ENCODE assay signal across 10 mouse cellular contexts in genomic region chr15:21008969-21009368, GRCm38 (mm10).
DNase-seq lines count a peak whose midpoint lies in the region; ATAC-seq and TF ChIP-seq lines count a peak whose summit lies in the region.
"Had no signal": no experiment of that assay in that cellular context is flagged by ENCODE, and none has a peak within 500 bp of the region (broad histone marks: within the 10 kb centered on the region; RNA-seq: fewer than 3 reads in every experiment).

No protein-coding gene starts in this region.

- H3K27ac ChIP-seq in forebrain, embryonic 11.5 days (ENCODE audit: low read depth, low read length): no peak overlapping the region
- no peak overlapping the region for H3K27ac ChIP-seq in forebrain, embryonic 10.5 days
- H3K27ac ChIP-seq in hindbrain, embryonic 10.5 days: no peak overlapping the region
- no peak overlapping the region for H3K27ac ChIP-seq in midbrain, postnatal 0 days (ENCODE audit: low read depth, low read length)

- no peak for DNase-seq in forebrain, embryonic 11.5 days (ENCODE audit: low spot score)
- DNase-seq in forebrain, embryonic 10.5 days (ENCODE audit: extremely low spot score, low spot score): no peak
- peak; percentile 5 for DNase-seq in retina, embryonic 14.5 days (ENCODE audit: low spot score)
- DNase-seq in retina, postnatal 1 day: no peak
- peak; percentile 7 for DNase-seq in hindbrain, embryonic 10.5 days (ENCODE audit: low spot score)
- DNase-seq in midbrain, postnatal 0 days (ENCODE audit: low spot score): peak; percentile 54
- DNase-seq in urinary bladder, adult 2 months (ENCODE audit: low spot score): no peak
- DNase-seq in urinary bladder, postnatal 25 days (ENCODE audit: low spot score): no peak
- DNase-seq: cerebellum, adult 11-12 months had no signal

- no peak for TF ChIP-seq CTCF in midbrain, postnatal 0 days (IDR thresholded peaks at IDR 0.05)

- H3K27me3 ChIP-seq in forebrain, embryonic 11.5 days (ENCODE audit: control insufficient read depth, insufficient read depth, low read length): no peaks in the 10 kb centered on the region
- no peaks in the 10 kb centered on the region for H3K27me3 ChIP-seq in forebrain, embryonic 10.5 days (ENCODE audit: poor library complexity, severe bottlenecking)
- no peaks in the 10 kb centered on the region for H3K27me3 ChIP-seq in hindbrain, embryonic 10.5 days (ENCODE audit: insufficient read depth, poor library complexity, severe bottlenecking)
- no peaks in the 10 kb centered on the region for H3K27me3 ChIP-seq in midbrain, postnatal 0 days (ENCODE audit: insufficient read depth, low read length)

- H3K4me3 ChIP-seq in forebrain, embryonic 11.5 days (ENCODE audit: low read depth, low read length): no peak overlapping the region
- no peak overlapping the region for H3K4me3 ChIP-seq in forebrain, embryonic 10.5 days
- no peak overlapping the region for H3K4me3 ChIP-seq in hindbrain, embryonic 10.5 days
- no peak overlapping the region for H3K4me3 ChIP-seq in midbrain, postnatal 0 days (ENCODE audit: low read depth, low read length)

- no peak overlapping the region for H3K4me2 ChIP-seq in forebrain, embryonic 11.5 days (ENCODE audit: low read depth, low read length, severe bottlenecking)
- H3K4me2 ChIP-seq in midbrain, postnatal 0 days (ENCODE audit: low read depth, low read length, poor library complexity, severe bottlenecking): no peak overlapping the region

- WGBS in forebrain, embryonic 11.5 days: 54% methylated on average over 3 of the region's 3 CpGs
- WGBS in forebrain, embryonic 10.5 days: 69% methylated on average over 3 of the region's 3 CpGs
- WGBS in hindbrain, embryonic 10.5 days: 47% methylated on average over 3 of the region's 3 CpGs
- WGBS in midbrain, postnatal 0 days: 33% methylated on average over 3 of the region's 3 CpGs

- no peaks in the 10 kb centered on the region for H3K36me3 ChIP-seq in forebrain, embryonic 11.5 days (ENCODE audit: control insufficient read depth, insufficient read depth, low read length)
- no peaks in the 10 kb centered on the region for H3K36me3 ChIP-seq in forebrain, embryonic 10.5 days (replicated peaks)
- H3K36me3 ChIP-seq in hindbrain, embryonic 10.5 days: no peaks in the 10 kb centered on the region
- H3K36me3 ChIP-seq in midbrain, postnatal 0 days (ENCODE audit: insufficient read depth, low read length): no peaks in the 10 kb centered on the region

- H3K4me1 ChIP-seq in forebrain, embryonic 11.5 days (replicated peaks; ENCODE audit: control insufficient read depth, insufficient read depth, low read length): no peaks in the 10 kb centered on the region
- H3K4me1 ChIP-seq in forebrain, embryonic 10.5 days: peaks cover 16% of the 10 kb centered on the region
- peaks cover 17% of the 10 kb centered on the region for H3K4me1 ChIP-seq in hindbrain, embryonic 10.5 days (replicated peaks)
- no peaks in the 10 kb centered on the region for H3K4me1 ChIP-seq in midbrain, postnatal 0 days (ENCODE audit: insufficient read depth, low read length)

- peak; percentile 37; the same call in 1 of the 2 replicates for ATAC-seq in forebrain, embryonic 11.5 days (replicated peaks; ENCODE audit: low FRiP score)
- no peak for ATAC-seq in midbrain, postnatal 0 days (ENCODE audit: low FRiP score)
- ATAC-seq: inflammation-experienced regulatory T-cells, adult 6 months had no signal

- no peaks in the 10 kb centered on the region for H3K9me3 ChIP-seq in forebrain, embryonic 11.5 days (ENCODE audit: control insufficient read depth, low read length)
- no peaks in the 10 kb centered on the region for H3K9me3 ChIP-seq in forebrain, embryonic 10.5 days
- H3K9me3 ChIP-seq in hindbrain, embryonic 10.5 days: no peaks in the 10 kb centered on the region
- no peaks in the 10 kb centered on the region for H3K9me3 ChIP-seq in midbrain, postnatal 0 days (ENCODE audit: low read length)

- no peak overlapping the region for H3K9ac ChIP-seq in forebrain, embryonic 11.5 days (ENCODE audit: low read length)
- no peak overlapping the region for H3K9ac ChIP-seq in midbrain, postnatal 0 days (replicated peaks; ENCODE audit: low read length, poor library complexity, severe bottlenecking)

Comparison
In these comparisons a context has a peak if more than half of its experiments do, and no peak if none do; other contexts are left out.
1. DNase-seq: peak in retina, embryonic 14.5 days (single experiment), hindbrain, embryonic 10.5 days (single experiment) and midbrain, postnatal 0 days (single experiment); none in forebrain, embryonic 11.5 days (single experiment), forebrain, embryonic 10.5 days (single experiment), retina, postnatal 1 day (single experiment), urinary bladder, adult 2 months (single experiment) and urinary bladder, postnatal 25 days (single experiment).